Mouse (Mus musculus): ENCODE results near the gene Ccl3.

Gene Ccl3

GRCm38 (mm10) chr11:83649305-83649841, at the start of gene Ccl3:
Gene Ccl3 (minus strand): TSS chr11:83649355.
- DNase-seq (ENCODE audit: low read depth, low spot score), result no peak

- no peak for DNase-seq (ENCODE audit: low read depth, low spot score)
Measured at GRCm38 (mm10) chr11:83692008-83692407, 42.9 kb upstream of the Ccl3 start.

- DNase-seq (ENCODE audit: low read depth, low spot score), result no peak
Measured at GRCm38 (mm10) chr11:83689918-83690317, 40.8 kb upstream of the Ccl3 start.

- no peak for DNase-seq (ENCODE audit: low read depth, low spot score)
Measured at GRCm38 (mm10) chr11:83675665-83676064, 26.5 kb upstream of the Ccl3 start.

GRCm38 (mm10) chr11:83671743-83672142, 22.6 kb upstream of the Ccl3 start:
- DNase-seq (ENCODE audit: low read depth, low spot score), result no peak

- no peak for DNase-seq (ENCODE audit: low read depth, low spot score)
Measured at GRCm38 (mm10) chr11:83663532-83663931, 14.4 kb upstream of the Ccl3 start.

GRCm38 (mm10) chr11:83662204-83662603, 13.0 kb upstream of the Ccl3 start, which contains the start of gene Ccl4:
Gene Ccl4 (plus strand): TSS chr11:83662584.
- no peak for DNase-seq (ENCODE audit: low read depth, low spot score)

GRCm38 (mm10) chr11:83658797-83659196, 9.6 kb upstream of the Ccl3 start:
- no peak for DNase-seq (ENCODE audit: low read depth, low spot score)

GRCm38 (mm10) chr11:83657508-83657907, 8.4 kb upstream of the Ccl3 start:
- DNase-seq (ENCODE audit: low read depth, low spot score), result no peak

- no peak for DNase-seq (ENCODE audit: low read depth, low spot score)
Measured at GRCm38 (mm10) chr11:83654606-83655005, 5.5 kb upstream of the Ccl3 start.

- DNase-seq (ENCODE audit: low read depth, low spot score), result no peak
Measured at GRCm38 (mm10) chr11:83646356-83647149, 2.6 kb downstream of the Ccl3 start.

- DNase-seq (ENCODE audit: low read depth, low spot score), result no peak
Measured at GRCm38 (mm10) chr11:83645521-83645920, 3.6 kb downstream of the Ccl3 start, which contains the start of gene Rpl9-ps1. Gene Rpl9-ps1 (minus strand): TSS chr11:83645621.

GRCm38 (mm10) chr11:83641216-83641615, 7.9 kb downstream of the Ccl3 start:
- DNase-seq (ENCODE audit: low read depth, low spot score), result no peak

- DNase-seq (ENCODE audit: low read depth, low spot score), result no peak
Measured at GRCm38 (mm10) chr11:83640141-83640540, 9.0 kb downstream of the Ccl3 start.

- no peak for DNase-seq (ENCODE audit: low read depth, low spot score)
Measured at GRCm38 (mm10) chr11:83639533-83639932, 9.6 kb downstream of the Ccl3 start.

GRCm38 (mm10) chr11:83638934-83639333, 10.2 kb downstream of the Ccl3 start:
- DNase-seq (ENCODE audit: low read depth, low spot score), result no peak

- no peak for DNase-seq (ENCODE audit: low read depth, low spot score)
Measured at GRCm38 (mm10) chr11:83636742-83637235, 12.4 kb downstream of the Ccl3 start.

- DNase-seq (ENCODE audit: low read depth, low spot score), result no peak
Measured at GRCm38 (mm10) chr11:83634898-83635297, 14.3 kb downstream of the Ccl3 start.

- DNase-seq (ENCODE audit: low read depth, low spot score), result no peak
Measured at GRCm38 (mm10) chr11:83634425-83634824, 14.7 kb downstream of the Ccl3 start.

GRCm38 (mm10) chr11:83632744-83633143, 16.4 kb downstream of the Ccl3 start:
- no peak for DNase-seq (ENCODE audit: low read depth, low spot score)

GRCm38 (mm10) chr11:83631065-83631464, 18.1 kb downstream of the Ccl3 start:
- DNase-seq (ENCODE audit: low read depth, low spot score), result no peak

- DNase-seq (ENCODE audit: low read depth, low spot score), result no peak
Measured at GRCm38 (mm10) chr11:83630630-83631029, 18.5 kb downstream of the Ccl3 start.

GRCm38 (mm10) chr11:83628808-83629207, 20.3 kb downstream of the Ccl3 start:
- no peak for DNase-seq (ENCODE audit: low read depth, low spot score)

All from forelimb bud, embryonic 11.5 days (tissue).